10 mouse cellular contexts compared by ENCODE assay signal in the genomic region with DNA sequence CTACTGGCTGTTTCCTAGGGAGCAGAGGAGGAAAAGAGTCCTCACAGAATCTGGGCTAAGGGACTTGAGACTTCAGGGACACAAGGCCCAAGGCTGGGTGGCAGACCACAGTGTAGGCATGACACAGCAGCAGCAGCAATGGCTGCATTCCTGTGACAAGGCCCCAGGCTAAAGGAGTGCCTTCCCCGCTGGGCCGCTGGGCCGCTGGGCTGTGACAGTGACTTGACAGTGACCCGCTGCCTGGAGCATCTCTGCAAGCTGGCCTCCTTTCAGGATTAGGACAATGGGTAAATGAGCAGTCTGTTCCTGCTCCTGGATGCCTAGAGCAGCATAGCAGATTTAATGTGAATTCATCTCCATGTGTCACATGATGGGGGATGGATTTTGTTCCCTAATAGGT. TPM values are rescaled to one million over a fixed set of nuclear protein-coding genes. Genes with fewer than 3 reads are reported as not detected.
DNase-seq lines count a peak whose midpoint lies in the region; ATAC-seq and TF ChIP-seq lines count a peak whose summit lies in the region.
"Had no signal": no experiment of that assay in that cellular context is flagged by ENCODE, and none has a peak within 500 bp of the region (broad histone marks: within the 10 kb centered on the region; RNA-seq: fewer than 3 reads in every experiment).

No protein-coding gene starts in this region.

- no peaks in the 10 kb centered on the region for H3K9me3 ChIP-seq in embryonic facial prominence, embryonic 13.5 days
- no peaks in the 10 kb centered on the region for H3K9me3 ChIP-seq in liver, embryonic 12.5 days (replicated peaks)
- H3K9me3 ChIP-seq in neural tube, embryonic 15.5 days (replicated peaks): no peaks in the 10 kb centered on the region
- H3K9me3 ChIP-seq: lung, embryonic 15.5 days had no signal

- no peak for DNase-seq in layer of hippocampus, adult 2 months (ENCODE audit: low spot score in 2 of 2)
- no peak for DNase-seq in layer of hippocampus, adult 11-12 months (ENCODE audit: low spot score)
- no peak for DNase-seq in ovary, postnatal 36 days (ENCODE audit: low spot score)
- DNase-seq in adrenal gland, adult 8-10 months: no peak
- DNase-seq: forebrain, postnatal 0 days had no signal

- H3K27me3 ChIP-seq in embryonic facial prominence, embryonic 13.5 days: no peaks in the 10 kb centered on the region
- H3K27me3 ChIP-seq in liver, embryonic 12.5 days (replicated peaks): no peaks in the 10 kb centered on the region
- H3K27me3 ChIP-seq in neural tube, embryonic 15.5 days (replicated peaks): no peaks in the 10 kb centered on the region
- H3K27me3 ChIP-seq: lung, embryonic 15.5 days had no signal

- no peak for TF ChIP-seq CTCF in layer of hippocampus, adult 2 months (conservative IDR thresholded peaks at IDR 0.05)

- H3K9ac ChIP-seq in embryonic facial prominence, embryonic 13.5 days: no peak overlapping the region
- H3K9ac ChIP-seq in liver, embryonic 12.5 days: peak overlapping the region; percentile 27; the same call in 1 of the 2 replicates
- H3K9ac ChIP-seq in neural tube, embryonic 15.5 days (replicated peaks): no peak overlapping the region
- H3K9ac ChIP-seq: forebrain, postnatal 0 days; lung, embryonic 15.5 days had no signal

- H3K4me1 ChIP-seq in embryonic facial prominence, embryonic 13.5 days: peaks cover 23% of the 10 kb centered on the region
- H3K4me1 ChIP-seq in liver, embryonic 12.5 days: peaks cover 47% of the 10 kb centered on the region
- H3K4me1 ChIP-seq in neural tube, embryonic 15.5 days: peaks cover 9% of the 10 kb centered on the region

- no peak overlapping the region for H3K4me3 ChIP-seq in layer of hippocampus, adult 2 months
- H3K4me3 ChIP-seq in embryonic facial prominence, embryonic 13.5 days: no peak overlapping the region
- no peak overlapping the region for H3K4me3 ChIP-seq in liver, embryonic 12.5 days
- no peak overlapping the region for H3K4me3 ChIP-seq in neural tube, embryonic 15.5 days (replicated peaks)
- H3K4me3 ChIP-seq: lung, embryonic 15.5 days had no signal

- WGBS in embryonic facial prominence, embryonic 13.5 days: 18% methylated on average over 4 of the region's 4 CpGs
- WGBS in liver, embryonic 12.5 days (ENCODE audit: insufficient replicate concordance): 73% methylated on average over 4 of the region's 4 CpGs
- 17% methylated on average over 4 of the region's 4 CpGs for WGBS in neural tube, embryonic 15.5 days

- H3K36me3 ChIP-seq in embryonic facial prominence, embryonic 13.5 days: no peaks in the 10 kb centered on the region
- no peaks in the 10 kb centered on the region for H3K36me3 ChIP-seq in liver, embryonic 12.5 days
- no peaks in the 10 kb centered on the region for H3K36me3 ChIP-seq in neural tube, embryonic 15.5 days
- H3K36me3 ChIP-seq: lung, embryonic 15.5 days had no signal

- ATAC-seq in embryonic facial prominence, embryonic 13.5 days (ENCODE audit: insufficient number of reproducible peaks, insufficient read depth, low FRiP score, low TSS enrichment, low read depth): no peak
- no peak for ATAC-seq in liver, embryonic 12.5 days
- no peak for ATAC-seq in neural tube, embryonic 15.5 days (ENCODE audit: low FRiP score)
- ATAC-seq: forebrain, postnatal 0 days; inflammation-experienced regulatory T-cells, adult 6 months had no signal

- H3K27ac ChIP-seq in layer of hippocampus, adult 2 months: peak overlapping the region; percentile 75
- peak overlapping the region; percentile 40; the same call in 1 of the 2 replicates for H3K27ac ChIP-seq in embryonic facial prominence, embryonic 13.5 days
- H3K27ac ChIP-seq in liver, embryonic 12.5 days: peak overlapping the region; percentile 52; the same call in 1 of the 2 replicates
- H3K27ac ChIP-seq in neural tube, embryonic 15.5 days (replicated peaks): peak overlapping the region; percentile 9; the same call in 1 of the 2 replicates
- H3K27ac ChIP-seq: lung, embryonic 15.5 days had no signal

- H3K4me2 ChIP-seq in embryonic facial prominence, embryonic 13.5 days: no peak overlapping the region
- no peak overlapping the region for H3K4me2 ChIP-seq in liver, embryonic 12.5 days
- no peak overlapping the region for H3K4me2 ChIP-seq in neural tube, embryonic 15.5 days
- H3K4me2 ChIP-seq: lung, embryonic 15.5 days had no signal

RNA-seq across cellular contexts. Expression of gene Gpx4, which starts 2.9 kb away (rescaled TPM):
- total RNA-seq in layer of hippocampus, adult 2 months (2021): 100 to 1,000 TPM; 440 to 464 TPM
- polyA plus RNA-seq in embryonic facial prominence, embryonic 13.5 days (2015; fragmentation: Nextera tagmentation; extraction: Ambion mirVana): 445 and 488 TPM in 2 replicates
- polyA plus RNA-seq in liver, embryonic 12.5 days (2016; fragmentation: Nextera tagmentation; extraction: Ambion mirVana): 682 and 685 TPM in 2 replicates
- 559 and 600 TPM in 2 replicates for polyA plus RNA-seq in neural tube, embryonic 15.5 days (2015; fragmentation: Nextera tagmentation; extraction: Ambion mirVana)
- 100 to 1,000 TPM; 697 to 776 (median 769) TPM for total RNA-seq in adrenal gland, adult 8-10 months (2022)

RNA-seq across cellular contexts. Expression of gene Polr2e, which starts 4.5 kb away (rescaled TPM):
- 10 to 100 TPM; 77.8 to 79.1 TPM for total RNA-seq in layer of hippocampus, adult 2 months (2021)
- polyA plus RNA-seq in embryonic facial prominence, embryonic 13.5 days (2015; fragmentation: Nextera tagmentation; extraction: Ambion mirVana): 247 and 265 TPM in 2 replicates
- 142 and 147 TPM in 2 replicates for polyA plus RNA-seq in liver, embryonic 12.5 days (2016; fragmentation: Nextera tagmentation; extraction: Ambion mirVana)
- 134 and 148 TPM in 2 replicates for polyA plus RNA-seq in neural tube, embryonic 15.5 days (2015; fragmentation: Nextera tagmentation; extraction: Ambion mirVana)
- 100 to 1,000 TPM in 1 of 4 experiments, 10 to 100 TPM in 3; 79.1 to 104 (median 94.4) TPM for total RNA-seq in adrenal gland, adult 8-10 months (2022)

RNA-seq across cellular contexts. Expression of gene Arhgap45, which starts 27.6 kb away (rescaled TPM):
- total RNA-seq in layer of hippocampus, adult 2 months (2021): 1 to 10 TPM; 3.7 to 4.4 TPM
- polyA plus RNA-seq in embryonic facial prominence, embryonic 13.5 days (2015; fragmentation: Nextera tagmentation; extraction: Ambion mirVana): 3.9 and 4.6 TPM in 2 replicates
- 22.3 and 22.8 TPM in 2 replicates for polyA plus RNA-seq in liver, embryonic 12.5 days (2016; fragmentation: Nextera tagmentation; extraction: Ambion mirVana)
- 2.0 and 13.7 TPM in 2 replicates for polyA plus RNA-seq in neural tube, embryonic 15.5 days (2015; fragmentation: Nextera tagmentation; extraction: Ambion mirVana)
- total RNA-seq in adrenal gland, adult 8-10 months (2022): 10 to 100 TPM in 2 of 4 experiments, 1 to 10 TPM in 2; 6.4 to 10.6 (median 8.5) TPM

RNA-seq across cellular contexts. Expression of gene Abca7, which starts 47.8 kb away (rescaled TPM):
- 10 to 100 TPM; 10.7 to 11.0 TPM for total RNA-seq in layer of hippocampus, adult 2 months (2021)
- 2.2 and 2.6 TPM in 2 replicates for polyA plus RNA-seq in embryonic facial prominence, embryonic 13.5 days (2015; fragmentation: Nextera tagmentation; extraction: Ambion mirVana)
- 10.5 and 12.1 TPM in 2 replicates for polyA plus RNA-seq in liver, embryonic 12.5 days (2016; fragmentation: Nextera tagmentation; extraction: Ambion mirVana)
- 5.2 and 5.6 TPM in 2 replicates for polyA plus RNA-seq in neural tube, embryonic 15.5 days (2015; fragmentation: Nextera tagmentation; extraction: Ambion mirVana)
- 10 to 100 TPM; 21.6 to 35.5 (median 27.8) TPM for total RNA-seq in adrenal gland, adult 8-10 months (2022)

RNA-seq across cellular contexts. Expression of gene Cnn2, which starts 55.7 kb away (rescaled TPM):
- 1 to 10 TPM; 5.4 to 5.6 TPM for total RNA-seq in layer of hippocampus, adult 2 months (2021)
- 298 and 319 TPM in 2 replicates for polyA plus RNA-seq in embryonic facial prominence, embryonic 13.5 days (2015; fragmentation: Nextera tagmentation; extraction: Ambion mirVana)
- 68.2 and 75.4 TPM in 2 replicates for polyA plus RNA-seq in liver, embryonic 12.5 days (2016; fragmentation: Nextera tagmentation; extraction: Ambion mirVana)
- 31.6 and 76.4 TPM in 2 replicates for polyA plus RNA-seq in neural tube, embryonic 15.5 days (2015; fragmentation: Nextera tagmentation; extraction: Ambion mirVana)
- 10 to 100 TPM; 23.9 to 36.3 (median 30.0) TPM for total RNA-seq in adrenal gland, adult 8-10 months (2022)

Comparison
In these comparisons a context has a peak if more than half of its experiments do, and no peak if none do; other contexts are left out.
1. H3K27ac ChIP-seq: peak in every context shown above with its lines; median percentile 75 in layer of hippocampus, adult 2 months; 52 in liver, embryonic 12.5 days; 40 in embryonic facial prominence, embryonic 13.5 days; 9 in neural tube, embryonic 15.5 days.